Mouse (Mus musculus): ENCODE data around the gene Slain2. TPM values are rescaled to one million over a fixed set of nuclear protein-coding genes. Genes with fewer than 3 reads are reported as not detected.
"Not testable (repeated sequence)": the region's sequence is repeated elsewhere in the genome, so short reads cannot be mapped to it uniquely, and the experiment has no call there.

Gene Slain2
- total RNA-seq, 2 experiments from 2014 or later: 22.6 to 26.0 TPM

DNA sequence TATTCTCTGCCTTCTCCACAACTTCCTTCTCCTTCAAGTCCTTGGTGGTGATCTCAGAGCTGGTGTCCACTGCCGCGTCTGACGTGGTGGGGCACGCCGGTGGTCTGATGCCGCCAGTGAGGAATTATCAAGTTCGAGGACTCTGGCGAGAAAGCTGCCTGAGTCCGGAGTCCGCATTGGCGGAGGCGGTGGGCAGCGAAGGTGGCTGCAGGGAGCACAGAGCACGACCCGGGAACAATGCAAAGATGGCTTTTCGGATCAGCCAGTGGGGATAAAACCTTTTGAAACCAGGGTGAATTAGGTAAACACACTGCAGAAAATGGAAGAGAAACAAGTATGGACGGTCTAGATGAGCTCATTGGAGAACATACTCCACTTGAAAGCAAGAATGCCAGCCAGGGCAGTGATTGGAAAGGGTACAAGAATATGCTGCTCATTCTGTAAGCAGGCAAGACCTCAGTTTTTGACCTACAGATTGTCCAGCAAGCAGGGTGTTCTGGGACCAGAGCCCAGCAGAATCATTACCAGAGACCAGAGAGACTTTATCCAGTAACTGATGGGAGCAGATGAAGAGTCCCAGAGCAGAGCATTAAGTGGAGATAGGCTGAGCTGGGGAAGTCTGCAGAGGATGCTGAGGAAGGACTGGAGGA, 19.0 kb downstream of the Slain2 start:
- intact Hi-C loops (cut with DNase I): no loop called here
- no peak for DNase-seq (ENCODE audit: low spot score in 2 of 2)

DNA sequence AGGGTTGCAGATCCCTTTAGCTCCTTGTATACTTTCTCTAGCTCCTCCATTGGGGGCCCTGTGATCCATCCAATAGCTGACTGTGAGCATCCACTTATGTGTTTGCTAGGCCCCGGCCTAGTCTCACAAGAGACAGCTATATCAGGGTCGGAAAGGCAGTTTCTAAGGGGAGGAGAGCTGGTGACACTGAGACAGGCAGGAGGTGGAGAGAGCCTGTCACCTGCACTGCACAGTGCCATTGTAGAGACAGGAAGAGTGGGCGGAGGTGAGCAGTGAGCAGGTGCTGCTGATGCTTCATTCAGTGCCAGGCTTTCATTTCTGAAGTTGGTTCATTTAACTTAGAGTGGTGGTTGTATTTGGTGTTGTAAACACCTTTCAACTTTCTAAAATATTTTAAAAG, 24.3 kb downstream of the Slain2 start:
- intact Hi-C loops (cut with DNase I); DNase-seq (ENCODE audit: low spot score in 2 of 2): not testable (repeated sequence)

GRCm38 (mm10) chr5:72939311-72939710, 25.2 kb downstream of the Slain2 start:
- intact Hi-C loops (cut with DNase I): no loop called here
- DNase-seq (ENCODE audit: low spot score in 2 of 2): no peak

- no peak for DNase-seq (ENCODE audit: low spot score in 2 of 2)
- intact Hi-C loops (cut with DNase I): no loop called here
These were observed 26.9 kb downstream of the Slain2 start for GRCm38 (mm10) chr5:72940906-72941432.

- intact Hi-C loops (cut with DNase I): no loop called here
- DNase-seq (ENCODE audit: low spot score in 2 of 2): no peak
These were observed 34.0 kb downstream of the Slain2 start for GRCm38 (mm10) chr5:72948136-72948535.

DNA sequence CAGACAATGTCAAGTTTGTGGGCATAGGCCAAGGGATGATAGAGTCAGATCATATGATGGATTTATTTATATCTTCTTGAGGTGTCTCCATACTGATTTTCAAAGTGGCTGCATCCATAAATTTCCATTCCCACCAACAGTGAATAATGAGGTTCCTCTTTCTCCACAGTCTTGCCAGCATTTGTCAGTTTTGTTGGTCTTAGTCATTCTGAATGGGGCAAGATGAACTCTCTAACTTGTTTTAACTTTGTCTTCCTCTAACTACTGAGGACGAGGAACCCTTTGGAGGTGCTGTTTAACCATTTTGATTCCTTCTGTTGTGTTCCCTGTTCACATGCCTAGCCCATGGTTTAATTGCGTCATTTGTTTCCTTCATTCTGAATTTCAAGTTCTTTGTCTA, 36.1 kb downstream of the Slain2 start:
- intact Hi-C loops (cut with DNase I): no loop called here
- no peak for DNase-seq (ENCODE audit: low spot score in 2 of 2)

GRCm38 (mm10) chr5:72953996-72954604, 40.0 kb downstream of the Slain2 start:
- DNase-seq (ENCODE audit: low spot score in 2 of 2): no peak
- intact Hi-C loops (cut with DNase I): no loop called here

DNA sequence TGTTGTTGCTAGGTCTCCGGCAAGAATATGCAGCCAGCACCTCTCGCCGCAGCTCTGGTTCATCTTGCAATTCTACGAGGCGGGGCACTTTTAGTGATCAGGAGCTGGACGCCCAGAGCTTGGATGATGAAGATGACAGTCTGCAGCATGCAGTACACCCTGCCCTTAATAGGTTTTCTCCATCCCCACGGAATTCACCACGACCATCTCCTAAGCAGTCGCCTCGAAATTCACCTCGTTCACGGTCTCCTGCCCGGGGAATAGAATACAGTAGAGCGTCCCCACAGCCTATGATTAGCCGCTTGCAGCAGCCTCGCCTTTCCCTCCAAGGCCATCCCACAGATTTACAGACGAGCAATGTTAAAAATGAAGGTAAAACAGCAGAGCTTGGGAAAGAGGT, 43.2 kb downstream of the Slain2 start:
- DNase-seq (ENCODE audit: low spot score in 2 of 2): no peak
- intact Hi-C loops (cut with DNase I): no loop called here

GRCm38 (mm10) chr5:72960096-72960495, 46.0 kb downstream of the Slain2 start:
- intact Hi-C loops (cut with DNase I): no loop called here
- no peak for DNase-seq (ENCODE audit: low spot score in 2 of 2)

- DNase-seq (ENCODE audit: low spot score in 2 of 2): no peak
- intact Hi-C loops (cut with DNase I): no loop called here
These were observed 51.6 kb downstream of the Slain2 start for GRCm38 (mm10) chr5:72965706-72966105.

GRCm38 (mm10) chr5:72972435-72972834, 58.3 kb downstream of the Slain2 start:
- intact Hi-C loops (cut with DNase I): no loop called here
- DNase-seq (ENCODE audit: low spot score in 2 of 2): no peak

DNA sequence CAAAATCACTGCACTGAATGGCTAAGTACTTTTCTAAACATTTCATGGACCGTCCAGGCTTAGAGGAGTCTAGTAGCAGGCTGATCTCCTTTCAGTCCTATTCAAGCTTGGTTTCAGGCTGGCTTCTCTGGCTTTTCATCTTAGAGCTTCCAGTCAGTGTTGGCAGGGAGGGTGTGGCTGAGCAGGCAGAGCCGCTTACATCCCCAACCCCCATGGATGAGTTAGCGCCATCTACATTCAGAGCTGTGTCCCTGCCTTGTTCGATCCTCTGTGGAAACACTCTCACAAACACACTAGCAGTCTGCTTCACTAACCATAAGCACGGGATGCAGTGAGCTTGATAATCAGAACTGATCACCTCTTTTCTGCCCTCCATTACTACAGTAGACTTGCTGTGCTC, 58.8 kb downstream of the Slain2 start:
- intact Hi-C loops (cut with DNase I): no loop called here
- DNase-seq (ENCODE audit: low spot score in 2 of 2): no peak

DNA sequence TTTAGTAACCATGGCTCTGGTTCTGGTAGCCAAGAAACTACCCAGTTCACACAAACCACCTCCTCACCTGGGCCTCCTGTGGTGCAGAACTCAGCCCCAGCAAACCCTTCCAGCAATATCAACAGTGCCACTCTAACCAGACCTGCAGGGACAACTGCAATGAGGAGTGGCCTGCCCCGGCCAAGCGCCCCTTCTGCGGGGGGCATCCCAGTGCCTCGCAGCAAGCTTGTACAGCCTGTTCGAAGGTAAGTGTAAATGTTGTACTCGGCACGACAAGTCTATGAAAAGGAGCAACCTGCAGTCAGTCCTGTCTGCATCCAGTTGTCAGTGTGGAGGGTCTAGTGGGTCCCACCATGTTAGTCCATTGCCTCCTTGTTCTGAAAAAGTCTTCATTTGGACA, 60.5 kb downstream of the Slain2 start, which contains the start of gene Gm10135:
Gene Gm10135, minus strand, starts transcription at position 101 of the 400 bp plus-strand sequence.
- intact Hi-C loops (cut with DNase I): no loop called here

GRCm38 (mm10) chr5:72975996-72976395, 61.9 kb downstream of the Slain2 start:
- DNase-seq (ENCODE audit: low spot score in 2 of 2): no peak
- intact Hi-C loops (cut with DNase I): no loop called here

More for the DNA sequence above, 60.5 kb downstream of the Slain2 start, which contains the start of gene Gm10135:
- no peak for DNase-seq (ENCODE audit: low spot score in 2 of 2)

GRCm38 (mm10) chr5:72976539-72976938, 62.4 kb downstream of the Slain2 start:
- DNase-seq (ENCODE audit: low spot score in 2 of 2): no peak
- intact Hi-C loops (cut with DNase I): no loop called here

- intact Hi-C loops (cut with DNase I): loop anchor here (1.0 to 5.0 kb wide), 2 partner anchors 87 to 398 kb away; no protein-coding TSS in a partner anchor
- no peak for DNase-seq (ENCODE audit: low spot score in 2 of 2)
These were observed 70.0 kb downstream of the Slain2 start for GRCm38 (mm10) chr5:72984091-72984490.

DNA sequence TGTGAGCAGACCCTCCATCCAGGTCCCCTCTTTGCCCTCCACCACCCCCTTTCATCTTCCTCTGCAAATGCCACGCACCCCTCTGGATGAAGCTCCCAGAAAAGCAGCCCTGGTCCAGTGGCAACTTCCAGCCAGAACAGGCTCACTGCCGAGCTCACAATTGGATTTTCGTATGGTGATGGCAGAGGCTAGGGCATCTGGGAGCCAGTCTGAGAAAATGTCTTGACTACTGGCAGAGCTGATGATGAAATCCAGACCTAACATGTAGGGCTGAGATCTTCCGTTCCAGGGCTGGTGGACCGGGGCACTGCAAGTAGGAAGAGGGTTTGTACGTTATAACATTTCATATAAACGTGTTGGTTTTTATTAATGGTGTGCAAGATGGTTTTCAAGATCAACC, 73.7 kb downstream of the Slain2 start:
- DNase-seq (ENCODE audit: low spot score in 2 of 2): no peak
- intact Hi-C loops (cut with DNase I): no loop called here

DNA sequence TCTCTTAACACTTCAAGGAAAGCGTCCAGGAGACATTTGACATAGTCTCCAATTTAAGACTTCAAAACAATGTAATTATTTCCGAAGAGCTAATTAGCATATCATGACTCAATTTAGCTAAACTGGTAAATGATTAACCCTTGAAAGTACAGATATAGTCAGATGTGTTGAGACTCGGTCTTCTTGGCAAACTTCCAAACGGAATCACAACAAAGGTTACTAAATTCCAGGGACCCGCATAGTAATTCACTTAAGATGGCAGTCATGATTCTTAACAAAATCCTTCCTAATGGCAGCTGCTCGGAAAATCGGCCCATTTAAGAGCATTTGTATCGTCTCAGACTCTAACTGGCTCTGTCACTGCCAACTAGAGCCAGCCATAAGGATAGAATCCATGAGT, 75.7 kb downstream of the Slain2 start:
- intact Hi-C loops (cut with DNase I): no loop called here

DNA sequence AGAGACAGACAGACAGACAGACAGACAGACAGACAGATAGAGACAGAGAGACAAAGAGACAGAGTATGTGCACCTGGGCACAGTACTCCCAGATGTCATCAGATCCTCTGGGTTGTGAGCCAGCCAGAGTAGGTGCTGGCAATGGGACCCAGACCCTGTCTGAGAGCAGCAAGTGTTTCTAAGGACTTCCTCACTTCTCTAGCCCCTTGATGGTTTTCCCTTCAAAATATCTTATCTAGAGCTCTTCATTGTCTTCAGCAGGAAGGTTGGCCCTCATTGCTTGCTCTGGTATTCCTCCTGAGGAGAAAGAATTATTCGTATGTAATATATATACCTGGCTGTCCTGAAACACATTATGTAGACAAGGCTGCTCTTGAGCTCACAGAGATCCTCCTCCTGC, 78.4 kb downstream of the Slain2 start:
- no peak for DNase-seq (ENCODE audit: low spot score in 2 of 2)
- intact Hi-C loops (cut with DNase I): no loop called here

More for the DNA sequence above, 75.7 kb downstream of the Slain2 start:
- DNase-seq (ENCODE audit: low spot score in 2 of 2): no peak

DNA sequence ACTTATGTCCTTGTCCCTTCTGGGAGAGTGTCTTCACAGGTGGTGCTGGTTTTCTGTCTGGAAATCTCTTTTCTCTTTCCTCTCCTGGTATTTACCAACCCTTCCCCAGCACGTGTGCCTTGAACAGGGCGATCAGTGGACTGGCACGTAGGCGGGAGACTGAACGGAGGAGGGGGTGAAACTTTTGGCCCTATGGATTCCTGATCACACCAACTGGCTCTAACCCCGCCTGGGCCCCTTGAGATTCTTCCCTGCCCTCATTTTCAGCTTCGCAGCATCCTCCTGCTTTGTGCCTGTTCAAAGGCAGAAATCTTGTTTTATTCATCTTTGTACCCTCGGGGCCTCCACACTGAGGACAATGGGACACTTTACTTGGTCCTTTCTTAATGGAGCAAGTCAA, 80.3 kb downstream of the Slain2 start:
- intact Hi-C loops (cut with DNase I): no loop called here
- DNase-seq (ENCODE audit: low spot score in 2 of 2): no peak

DNA sequence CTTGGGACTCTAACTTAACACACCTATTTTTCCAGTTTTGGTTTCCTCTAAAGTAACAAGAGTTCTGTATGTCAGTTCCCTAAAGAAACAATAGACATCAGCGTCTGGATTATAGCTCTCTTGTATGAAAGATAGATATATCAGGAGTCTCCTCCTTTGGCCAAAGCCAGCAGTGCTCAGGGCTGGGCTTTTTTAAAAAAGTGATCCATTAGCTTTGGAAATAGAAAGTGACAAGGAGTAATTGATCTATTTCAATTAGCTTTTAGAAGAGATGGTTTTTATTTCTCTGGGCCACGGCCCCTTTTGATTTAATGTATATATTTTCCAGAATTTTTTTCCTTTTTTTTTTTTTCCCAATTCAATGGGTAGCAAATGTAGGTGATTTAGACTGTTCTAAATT, 80.8 kb downstream of the Slain2 start:
- intact Hi-C loops (cut with DNase I): no loop called here
- DNase-seq (ENCODE audit: low spot score in 2 of 2): no peak
